Mouse (Mus musculus): ENCODE measurements around the gene Olfr873.
"Not testable (repeated sequence)": the region's sequence is repeated elsewhere in the genome, so short reads cannot be mapped to it uniquely, and the experiment has no call there.

The Olfr873 gene

GRCm38 (mm10) chr9:20298232-20298631 is at the start of gene Olfr873:
Gene Olfr873, plus strand, starts transcription at chr9:20298532.
- no peak for DNase-seq (ENCODE audit: low read depth in 1 of 2, low spot score in 2 of 2)

DNA sequence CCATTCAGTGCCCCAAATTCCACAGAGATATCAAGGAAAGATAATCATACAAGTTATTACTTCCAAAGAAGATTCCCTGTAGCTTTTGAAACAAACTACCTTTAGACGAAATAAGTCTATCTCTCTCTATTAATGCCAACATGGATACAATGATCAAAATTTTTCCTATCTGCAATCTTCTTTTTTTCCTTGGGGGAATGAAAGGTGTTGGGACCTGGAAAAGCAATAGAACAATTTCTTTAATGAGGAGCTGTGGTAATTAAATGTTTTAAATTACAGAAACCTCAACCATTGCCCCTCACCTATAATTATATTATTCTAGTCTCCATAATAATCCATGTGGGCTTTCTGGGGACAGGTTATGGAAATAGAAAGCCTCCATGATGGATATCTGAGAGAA is 16.3 kb upstream of the Olfr873 start, which contains the start of gene Olfr39:
Gene Olfr39, plus strand, starts transcription at position 301 of the 400 bp plus-strand sequence.
- no peak for DNase-seq (ENCODE audit: low read depth in 1 of 2, low spot score in 2 of 2)

DNA sequence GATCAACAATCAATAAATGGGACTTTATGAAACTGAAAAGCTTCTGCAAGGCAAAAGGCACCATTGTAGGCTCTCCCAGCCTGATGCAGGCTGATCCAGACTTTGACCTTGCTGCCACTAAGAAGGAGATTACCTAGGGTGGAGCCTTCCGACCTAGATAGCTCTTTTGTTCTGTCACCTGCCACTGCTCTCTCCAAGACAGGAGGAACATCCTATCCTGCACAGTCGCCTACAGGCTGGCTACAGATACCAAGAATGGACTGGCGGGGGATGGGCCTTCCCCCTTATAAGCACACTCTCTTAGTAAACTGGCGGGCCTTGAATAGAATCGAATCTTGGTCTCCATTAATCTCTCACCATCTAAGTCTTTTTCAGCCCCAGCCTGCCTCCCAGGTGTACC is 2.8 kb upstream of the Olfr873 start:
- not testable (repeated sequence) for DNase-seq (ENCODE audit: low read depth in 1 of 2, low spot score in 2 of 2)

GRCm38 (mm10) chr9:20335994-20336393 is 37.7 kb downstream of the Olfr873 start, which contains the start of gene Olfr18:
Gene Olfr18, minus strand, starts transcription at chr9:20336094.
- DNase-seq (ENCODE audit: low read depth in 1 of 2, low spot score in 2 of 2), result no peak

DNA sequence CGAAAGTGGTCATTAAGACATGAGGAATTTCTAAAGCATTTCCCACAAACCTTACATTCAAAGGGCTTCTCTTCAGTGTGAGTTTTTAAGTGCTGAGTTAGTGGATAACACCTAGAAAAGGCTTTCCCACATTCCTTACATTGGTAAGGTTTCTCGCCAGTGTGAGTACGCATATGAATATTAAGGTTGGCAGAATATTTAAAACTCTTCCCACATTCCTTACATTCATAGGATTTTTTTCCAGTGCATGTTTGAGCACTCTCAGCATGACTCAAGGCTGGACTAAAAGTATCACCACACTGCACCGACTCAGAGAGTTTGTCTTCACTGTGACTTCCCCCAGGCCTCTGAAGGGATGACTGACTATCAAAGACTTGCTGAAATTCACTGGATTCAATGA is 50.2 kb downstream of the Olfr873 start:
- DNase-seq (ENCODE audit: low read depth in 1 of 2, low spot score in 2 of 2), result no peak
